Mouse (Mus musculus) gastrocnemius, postnatal 25 days (tissue): ENCODE measurements around the gene Gm17019. TPM values are rescaled to one million over a fixed set of nuclear protein-coding genes. Genes with fewer than 3 reads are reported as not detected.
"Not testable (repeated sequence)": the region's sequence is repeated elsewhere in the genome, so short reads cannot be mapped to it uniquely, and the experiment has no call there.

Experiments
- DNase-seq: peaks from one replicate; pipeline ENCODE4 v3.0.0; 2022
- long read RNA-seq, 2 experiments: library from polyadenylated mRNA; stranded (forward); transcript quantifications; one replicate each; pipeline ENCODE4 v2.0.0; 2021
- total RNA-seq, 2 experiments: library from RNA; stranded (reverse); gene quantifications; 1 replicate in 1 of 2; 2 replicates in 1 of 2; pipeline ENCODE4 v1.2.3; 2021

The Gm17019 gene
- not detected for total RNA-seq
- long read RNA-seq, experiment 1 = 0 reads
- long read RNA-seq, experiment 2 = 0 reads

DNA sequence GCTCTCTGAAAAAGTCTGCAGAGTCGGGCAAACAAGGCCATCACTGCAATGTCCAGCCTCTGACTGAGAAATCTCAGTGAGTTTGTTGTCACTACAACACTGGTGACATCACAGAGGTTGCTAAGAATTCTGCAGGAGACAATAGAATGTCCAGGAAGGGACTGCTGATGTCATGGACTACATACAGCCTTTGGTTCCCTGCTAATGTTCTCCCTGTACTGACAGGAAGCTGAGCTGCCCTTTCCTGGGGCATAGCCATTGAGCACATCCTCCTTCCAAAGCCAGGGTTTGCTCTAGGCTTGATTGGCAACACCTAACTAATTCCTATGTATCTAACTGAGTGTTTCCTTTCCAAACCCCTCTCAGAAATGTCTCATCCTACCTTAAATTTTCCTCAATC lies at the start of gene Gm17019:
Gm17019 (minus strand) TSS at position 101 of the 400 bp plus-strand sequence.
- DNase-seq = not testable (repeated sequence)

GRCm38 (mm10) chr5:15062385-15062715 lies 29.6 kb upstream of the Gm17019 start:
- not testable (repeated sequence) for DNase-seq

- not testable (repeated sequence) for DNase-seq
Observed at GRCm38 (mm10) chr5:15061638-15062384, 29.0 kb upstream of the Gm17019 start.

DNA sequence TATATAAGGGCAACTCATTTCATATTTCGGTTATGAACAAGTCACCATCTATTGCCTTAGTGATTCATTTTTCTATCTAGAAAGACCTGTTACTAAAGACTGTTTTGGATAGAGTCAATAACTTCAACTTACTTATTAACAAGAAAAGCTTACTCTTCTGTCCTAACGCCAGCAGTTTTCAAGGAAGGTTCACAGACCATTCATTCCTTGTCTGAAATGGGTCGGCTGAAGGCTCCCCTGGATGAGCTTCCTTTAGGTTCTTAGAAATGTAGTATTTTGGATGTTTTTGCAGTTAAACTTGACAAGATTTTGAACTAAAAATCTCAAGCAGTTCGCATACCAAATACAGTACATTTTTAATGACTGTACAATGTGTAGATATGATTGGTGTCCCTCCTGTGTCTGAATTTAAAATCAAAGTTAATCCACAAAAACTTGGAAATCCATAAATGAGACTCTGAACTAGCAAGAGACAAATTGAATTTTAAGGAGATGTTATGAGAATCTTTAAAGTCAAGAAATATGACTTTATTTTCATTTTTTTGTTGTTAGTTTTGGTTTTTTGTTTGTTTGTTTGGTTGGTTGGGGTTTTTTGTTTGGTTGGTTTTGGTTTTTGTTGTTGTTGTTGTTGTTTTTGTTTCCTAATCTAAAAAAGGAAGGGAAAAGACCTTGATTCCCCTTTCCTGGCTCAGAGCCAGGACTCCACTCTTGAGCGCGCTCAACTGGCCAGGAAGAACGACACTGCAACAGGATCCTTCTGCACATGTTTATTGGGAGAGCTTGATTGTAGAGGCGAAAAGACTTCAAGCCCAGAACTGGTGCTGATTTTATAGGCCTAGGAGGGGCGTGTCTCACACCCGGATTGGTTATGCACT lies 21.6 kb upstream of the Gm17019 start:
- DNase-seq = not testable (repeated sequence)

DNA sequence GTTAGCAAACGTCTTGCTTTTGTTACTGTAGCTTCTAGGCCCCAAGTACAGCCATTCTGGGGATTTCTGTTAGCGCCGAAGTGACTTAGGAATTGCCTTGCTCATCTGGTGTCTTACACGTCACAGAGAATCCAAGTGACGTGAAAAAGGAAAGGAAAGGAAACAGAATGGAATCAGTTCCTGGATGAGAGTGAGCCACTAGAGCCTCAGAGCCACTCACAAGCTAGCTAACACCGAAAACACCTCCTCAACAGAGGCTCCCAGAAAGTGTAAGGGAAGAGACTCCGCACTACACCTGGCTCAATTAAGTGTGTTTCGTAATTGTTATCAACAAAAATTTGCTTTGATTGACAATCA lies 20.8 kb upstream of the Gm17019 start:
- not testable (repeated sequence) for DNase-seq

DNA sequence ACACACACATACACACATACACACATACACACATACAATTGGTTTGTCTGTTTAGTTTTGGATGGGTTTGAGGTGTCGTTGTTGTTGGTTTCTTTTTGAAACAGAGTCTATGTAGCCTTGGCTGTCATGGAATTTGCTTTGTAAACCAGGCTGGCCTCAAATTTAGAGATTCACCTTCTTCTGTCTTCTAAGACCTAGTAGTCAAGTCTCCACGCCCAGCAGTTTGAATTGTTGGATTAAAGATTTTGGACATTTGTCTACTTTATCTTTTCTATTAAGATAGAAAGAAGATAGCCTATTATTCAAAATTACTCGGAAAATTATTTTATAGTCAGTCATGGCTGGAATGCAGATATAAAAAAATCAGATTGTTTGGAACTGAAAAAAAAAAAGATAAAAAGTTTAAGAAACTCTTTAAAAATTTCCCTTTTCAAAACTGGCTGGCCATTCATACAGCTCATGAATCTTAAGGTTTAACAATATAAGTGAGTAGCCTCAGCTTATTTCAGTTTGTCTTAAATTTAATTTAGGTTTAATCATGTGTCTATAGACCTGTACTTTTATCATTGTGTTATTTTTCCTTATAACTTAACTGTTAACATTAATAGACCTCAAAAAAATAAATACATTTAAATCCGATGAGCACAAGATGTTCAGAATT lies 20.3 kb upstream of the Gm17019 start:
- DNase-seq = not testable (repeated sequence)

DNA sequence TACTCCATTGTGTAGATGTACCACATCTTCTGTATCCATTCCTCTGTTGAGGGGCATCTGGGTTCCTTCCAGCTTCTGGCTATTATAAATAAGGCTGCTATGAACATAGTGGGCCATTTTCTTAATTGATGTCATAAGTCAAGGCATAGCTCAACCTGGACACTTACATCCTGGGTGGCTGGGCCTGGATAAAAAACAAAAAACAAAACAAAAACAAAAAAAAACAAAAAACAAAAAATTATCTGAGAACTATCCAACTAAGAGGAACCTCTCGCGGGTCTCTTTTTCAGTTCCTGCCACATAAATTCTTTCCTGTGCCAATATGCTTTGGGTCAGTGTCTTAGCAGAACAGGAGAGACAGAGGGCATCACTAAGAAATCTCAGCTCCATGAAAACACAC lies 18.0 kb upstream of the Gm17019 start:
- DNase-seq = not testable (repeated sequence)

DNA sequence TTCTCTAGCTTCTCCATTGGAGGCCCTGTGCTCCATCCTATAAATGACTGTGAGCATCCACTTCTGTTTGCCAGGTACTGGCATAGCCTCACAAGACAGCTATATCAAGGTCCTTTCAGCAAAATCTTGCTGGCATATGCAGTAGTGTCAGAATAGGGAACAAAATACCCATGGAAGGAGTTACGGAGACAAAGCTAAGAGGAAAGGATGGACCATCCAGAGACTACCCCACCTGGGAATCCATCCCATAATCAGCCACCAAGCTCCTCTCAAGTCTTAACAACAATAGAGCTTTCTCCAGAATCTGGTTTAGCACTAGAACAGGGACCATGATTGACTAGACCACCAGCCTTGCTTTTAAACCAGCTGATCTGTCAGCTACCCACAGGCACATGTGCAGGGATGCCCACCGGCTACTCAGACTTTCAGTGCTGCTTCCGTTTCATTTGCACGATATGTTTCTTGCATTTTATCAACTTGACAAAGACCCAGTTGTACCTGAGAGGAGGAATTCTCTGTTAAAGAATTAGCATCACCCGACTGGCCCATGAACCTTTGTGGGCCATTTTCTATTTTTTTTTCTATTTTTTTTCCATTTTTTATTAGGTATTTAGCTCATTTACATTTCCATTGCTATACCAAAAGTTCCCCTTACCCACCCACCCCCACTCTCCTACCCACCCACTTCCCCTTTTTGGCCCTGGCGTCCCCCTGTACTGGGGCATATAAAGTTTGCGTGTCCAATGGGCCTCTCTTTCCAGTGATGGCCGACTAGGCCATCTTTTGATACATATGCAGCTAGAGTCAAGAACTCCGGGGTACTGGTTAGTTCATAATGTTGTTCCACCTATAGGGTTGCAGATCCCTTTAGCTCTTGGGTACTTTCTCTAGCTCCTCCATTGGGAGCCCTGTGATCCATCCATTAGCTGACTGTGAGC lies 12.3 kb upstream of the Gm17019 start:
- DNase-seq = not testable (repeated sequence)

GRCm38 (mm10) chr5:15040784-15041183 lies 8.0 kb upstream of the Gm17019 start:
- DNase-seq = not testable (repeated sequence)

DNA sequence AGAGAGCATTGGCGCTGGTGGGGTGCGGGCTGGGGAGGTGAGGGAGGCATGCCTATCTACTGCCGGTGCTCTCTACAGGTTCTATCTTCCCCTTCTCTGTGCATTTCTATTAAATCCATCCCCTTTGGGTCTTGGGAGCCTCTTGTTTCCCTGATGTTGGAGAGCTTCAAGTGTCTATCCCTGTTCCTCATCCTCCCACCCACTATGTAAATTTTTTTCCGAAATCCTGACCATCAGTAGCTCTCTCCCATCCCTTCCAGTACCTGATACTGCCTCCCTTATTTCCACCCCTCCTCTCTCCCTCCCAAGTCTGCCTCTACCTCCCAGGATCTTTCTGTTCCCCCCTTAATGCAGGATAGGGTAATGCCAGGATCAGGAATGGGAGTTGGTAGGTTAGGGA lies 7.2 kb upstream of the Gm17019 start:
- not testable (repeated sequence) for DNase-seq

DNA sequence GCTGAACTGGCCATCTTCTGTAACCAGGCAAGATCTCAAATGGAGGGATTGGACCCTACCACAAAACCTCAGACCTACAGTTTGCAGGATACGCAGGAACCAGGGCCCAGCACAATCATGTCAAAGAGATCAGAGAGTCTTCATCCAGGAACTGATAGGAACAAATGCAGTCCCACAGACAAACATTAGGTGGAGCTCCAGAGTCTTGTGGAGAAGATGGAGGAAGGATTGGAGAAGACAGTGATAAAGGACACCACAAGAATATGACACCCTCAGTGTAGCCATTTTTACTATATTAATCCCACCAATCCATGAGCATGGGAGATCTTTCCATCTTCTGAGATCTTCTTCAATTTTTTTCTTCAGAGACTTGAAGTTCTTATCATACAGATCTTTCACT lies 8.5 kb downstream of the Gm17019 start:
- DNase-seq = not testable (repeated sequence)

DNA sequence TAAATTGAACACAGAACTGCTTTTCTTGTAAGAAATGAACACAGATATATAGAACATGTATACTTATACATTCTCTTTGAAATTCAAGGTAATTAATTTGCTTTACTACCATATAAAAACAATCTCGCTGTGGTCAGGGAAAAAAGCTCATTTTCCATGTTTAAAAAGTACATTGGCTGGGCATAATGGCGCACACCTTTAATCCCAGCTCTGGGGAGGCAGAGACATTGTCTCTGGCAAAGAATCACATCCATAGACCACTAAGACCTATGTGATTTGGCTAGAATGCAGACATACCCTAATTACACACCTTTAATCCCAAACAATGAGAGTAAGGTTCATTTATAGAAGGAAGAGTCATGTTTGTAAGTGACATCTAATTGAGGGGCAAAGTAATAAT lies 12.7 kb downstream of the Gm17019 start:
- not testable (repeated sequence) for DNase-seq

DNA sequence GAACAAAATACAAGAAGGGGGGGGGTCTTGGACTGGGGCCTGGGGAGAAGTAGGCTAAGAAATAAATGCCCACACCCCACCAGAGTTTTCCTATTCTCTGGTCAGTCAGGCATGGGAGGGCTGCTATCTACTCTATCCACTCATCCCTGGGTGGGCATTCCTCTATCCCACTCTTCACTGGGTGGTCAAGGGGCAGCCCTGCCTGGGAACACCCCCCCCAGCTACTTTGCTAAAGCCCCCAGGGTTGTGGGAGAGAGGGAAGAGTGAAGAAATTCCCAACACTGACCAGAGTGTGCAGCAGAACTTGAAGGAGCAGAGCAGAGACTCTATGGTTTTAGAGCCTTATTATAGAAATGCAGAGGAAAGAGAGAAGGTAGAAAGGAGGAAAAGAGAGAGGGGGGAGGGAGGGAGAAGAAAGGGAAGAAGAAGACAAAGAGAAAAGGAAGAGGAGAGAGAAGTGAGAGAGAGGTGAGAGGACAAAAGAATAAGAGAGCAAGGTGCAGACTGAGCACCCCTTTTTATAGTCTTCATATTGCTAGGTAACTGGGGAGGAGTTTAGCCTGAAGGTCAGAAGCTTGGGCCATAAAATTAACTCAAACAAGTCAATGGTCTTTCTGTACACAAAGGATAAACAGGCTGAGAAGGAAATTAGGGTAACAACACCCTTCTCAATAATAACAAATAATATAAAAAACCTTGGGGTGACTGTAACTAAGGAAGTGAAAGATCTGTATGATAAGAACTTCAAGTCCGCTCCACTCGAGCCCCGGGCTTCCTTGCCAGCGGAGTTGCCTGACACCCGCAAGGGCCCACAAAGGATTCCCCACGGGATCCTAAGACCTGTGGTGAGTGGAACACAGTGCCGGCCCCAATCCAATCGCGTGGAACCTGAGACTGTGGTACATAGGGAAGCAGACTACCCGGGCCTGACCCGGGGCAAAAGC lies 21.9 kb downstream of the Gm17019 start:
- not testable (repeated sequence) for DNase-seq

DNA sequence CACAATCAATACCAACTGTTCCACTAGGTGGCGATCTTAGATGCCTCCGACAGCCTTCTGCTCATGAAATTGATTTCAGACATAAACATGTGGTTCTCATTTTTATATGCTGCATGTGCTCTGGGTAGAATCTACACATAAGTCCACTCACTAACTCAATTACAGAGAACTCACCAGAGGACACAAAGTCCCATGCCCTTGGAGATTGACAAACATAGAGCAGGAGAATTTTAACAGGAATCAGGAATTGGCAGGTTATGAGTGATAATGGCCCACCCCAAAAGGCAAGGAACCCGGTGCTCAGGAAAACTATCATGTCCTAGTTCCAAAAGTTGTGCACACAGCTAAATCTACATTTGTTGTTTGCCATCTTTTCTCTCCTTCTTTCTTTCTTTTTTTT lies 25.9 kb downstream of the Gm17019 start:
- not testable (repeated sequence) for DNase-seq

GRCm38 (mm10) chr5:15006288-15006687 lies 26.5 kb downstream of the Gm17019 start:
- DNase-seq = not testable (repeated sequence)

GRCm38 (mm10) chr5:15005584-15005983 lies 27.2 kb downstream of the Gm17019 start:
- not testable (repeated sequence) for DNase-seq

GRCm38 (mm10) chr5:15004569-15005562 lies 27.9 kb downstream of the Gm17019 start:
- DNase-seq = not testable (repeated sequence)

- not testable (repeated sequence) for DNase-seq
Observed at GRCm38 (mm10) chr5:14998077-14998476, 34.7 kb downstream of the Gm17019 start.

DNA sequence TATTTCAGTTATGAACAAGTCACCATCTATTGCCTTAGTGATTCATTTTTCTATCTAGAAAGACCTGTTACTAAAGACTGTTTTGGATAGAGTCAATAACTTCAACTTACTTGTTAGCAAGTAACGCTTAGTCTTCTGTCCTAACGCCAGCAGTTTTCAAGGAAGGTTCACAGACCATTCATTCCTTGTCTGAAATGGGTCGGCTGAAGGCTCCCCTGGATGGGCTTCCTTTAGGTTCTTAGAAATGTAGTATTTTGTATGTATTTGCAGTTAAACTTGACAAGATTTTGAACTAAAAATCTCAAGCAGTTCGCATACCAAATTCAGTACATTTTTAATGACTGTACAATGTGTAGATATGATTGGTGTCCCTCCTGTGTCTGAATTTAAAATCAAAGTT lies 35.2 kb downstream of the Gm17019 start:
- DNase-seq = not testable (repeated sequence)
